Mouse (Mus musculus) embryonic facial prominence, embryonic 11.5 days (tissue): ENCODE measurements around the gene Camkk1. TPM values are rescaled to one million over a fixed set of nuclear protein-coding genes. Genes with fewer than 3 reads are reported as not detected.
A peak's percentile ranks its signal among the peaks of the same experiment; 100 is the strongest.

ENCODE experiments used
- ATAC-seq: fragments of 200-750 bp; cut with Nextera tagmentation; replicated peaks from 2 replicates; pipeline ENCODE4 v1.8.0; 2017; ENCODE audit warnings: low read depth; ENCODE audit not compliant: insufficient number of reproducible peaks, low FRiP score, low TSS enrichment
- DNase-seq: peaks from one replicate; pipeline ENCODE4 v3.0.0-alpha.2; 2015; ENCODE audit warnings: low spot score
- H3K27ac ChIP-seq: fragments of 300-500 bp; sonication (generic); replicated peaks from 2 replicates; pipeline ENCODE4 v1.5.1; 2014; ENCODE audit warnings: mild to moderate bottlenecking, low read depth, low read length, control low read depth
- H3K27me3 ChIP-seq: fragments of 300-500 bp; sonication (generic); 2 replicates; pipeline ENCODE4 v1.6.1; 2014; ENCODE audit warnings: mild to moderate bottlenecking, low read length, moderate library complexity, mixed read lengths; ENCODE audit not compliant: control insufficient read depth, insufficient read depth
- H3K36me3 ChIP-seq: fragments of 300-500 bp; sonication (generic); replicated peaks from 2 replicates; pipeline ENCODE4 v1.6.1; 2014; ENCODE audit warnings: low read depth, mild to moderate bottlenecking, low read length, moderate library complexity, mixed read lengths; ENCODE audit not compliant: control insufficient read depth, insufficient read depth
- H3K4me1 ChIP-seq: fragments of 300-500 bp; sonication (generic); 2 replicates; pipeline ENCODE4 v1.6.1; 2014; ENCODE audit warnings: low read length, mixed read lengths; ENCODE audit not compliant: control insufficient read depth, insufficient read depth
- H3K4me2 ChIP-seq: fragments of 300-500 bp; sonication (generic); 2 replicates; pipeline ENCODE4 v1.6.1; 2014; ENCODE audit warnings: low read depth, mild to moderate bottlenecking, control low read depth, low read length, moderate library complexity
- H3K4me3 ChIP-seq: fragments of 300-500 bp; sonication (generic); 2 replicates; pipeline ENCODE4 v1.5.1; 2014; ENCODE audit warnings: low read depth, low read length, control low read depth
- H3K9ac ChIP-seq: fragments of 300-500 bp; sonication (generic); replicated peaks from 2 replicates; pipeline ENCODE4 v1.6.1; 2014; ENCODE audit warnings: mild to moderate bottlenecking, control low read depth, low read length
- H3K9me3 ChIP-seq: fragments of 300-500 bp; sonication (generic); replicated peaks from 2 replicates; pipeline ENCODE4 v1.6.1; 2016; ENCODE audit warnings: mild to moderate bottlenecking, low read length, inconsistent platforms, mixed read lengths; ENCODE audit not compliant: control insufficient read depth
- WGBS: fragments of 180-500 bp; shearing (Covaris S2); extraction: QIAGEN DNeasy Blood & Tissue Kit; methylation state at CpG from one replicate; pipeline ENCODE4 v1.1.7; 2014; 5-methylcytosine and 5-hydroxymethylcytosine counted together
- polyA plus RNA-seq: library from polyadenylated mRNA; unstranded; fragments of >200 nt; fragmentation: Nextera tagmentation; extraction: Ambion mirVana; gene quantifications from 2 replicates; pipeline ENCODE4 v1.2.1, GENCODE M21; 2014

Camkk1 gene
- polyA plus RNA-seq, 1 experiment from 2014 or later: 3.4 TPM

- no peaks in the 10 kb centered on the region for H3K9me3 ChIP-seq
- H3K27ac ChIP-seq: no peak overlapping the region
- peak overlapping the region; percentile 50 for H3K9ac ChIP-seq
- peak; percentile 92 for DNase-seq
- 24% methylated on average over 20 of the region's 20 CpGs for WGBS
- peak overlapping the region; percentile 17; the same call in 1 of the 2 replicates for H3K4me3 ChIP-seq
- H3K27me3 ChIP-seq: no peaks in the 10 kb centered on the region
- peak; percentile 90 for ATAC-seq
- H3K4me2 ChIP-seq: peak overlapping the region; percentile 44
- H3K4me1 ChIP-seq: no peaks in the 10 kb centered on the region
- H3K36me3 ChIP-seq: no peaks in the 10 kb centered on the region
Observed at GRCm38 (mm10) chr11:73030821-73031498, 12.2 kb downstream of the Camkk1 start.

- H3K9ac ChIP-seq: no peak overlapping the region
- H3K36me3 ChIP-seq: no peaks in the 10 kb centered on the region
- no peaks in the 10 kb centered on the region for H3K4me1 ChIP-seq
- 0 out of 2 replicates have a peak, but pooled peaks have one; percentile 2 for ATAC-seq
- no peak for DNase-seq
- no peaks in the 10 kb centered on the region for H3K9me3 ChIP-seq
- no peak overlapping the region for H3K4me2 ChIP-seq
- H3K4me3 ChIP-seq: no peak overlapping the region
- H3K27ac ChIP-seq: no peak overlapping the region
- WGBS: 80% methylated on average over 5 of the region's 5 CpGs
- no peaks in the 10 kb centered on the region for H3K27me3 ChIP-seq
Observed at GRCm38 (mm10) chr11:73031536-73031935, 12.7 kb downstream of the Camkk1 start.

- 80% methylated on average over 7 of the region's 7 CpGs for WGBS
Observed at GRCm38 (mm10) chr11:73036077-73036476, 17.3 kb downstream of the Camkk1 start.

GRCm38 (mm10) chr11:73036889-73037288, 18.1 kb downstream of the Camkk1 start:
- Histone ChIP-seq H3K4me2 (no peak overlapping the region), H3K9ac (no peak overlapping the region), H3K4me3 (no peak overlapping the region), H3K36me3 (no peaks in the 10 kb centered on the region), H3K4me1 (no peaks in the 10 kb centered on the region), H3K27me3 (no peaks in the 10 kb centered on the region), H3K27ac (no peak overlapping the region), H3K9me3 (no peaks in the 10 kb centered on the region)
- ATAC-seq (no peak), DNase-seq (no peak)
- WGBS: 68% methylated on average over 6 of the region's 6 CpGs

More at GRCm38 (mm10) chr11:73036077-73036476, 17.3 kb downstream of the Camkk1 start:
- H3K36me3 ChIP-seq: no peaks in the 10 kb centered on the region
- no peak overlapping the region for H3K4me3 ChIP-seq
- no peak overlapping the region for H3K27ac ChIP-seq
- no peak overlapping the region for H3K9ac ChIP-seq
- DNase-seq (no peak), ATAC-seq (no peak)
- no peaks in the 10 kb centered on the region for H3K4me1 ChIP-seq
- no peaks in the 10 kb centered on the region for H3K27me3 ChIP-seq
- H3K9me3 ChIP-seq: no peaks in the 10 kb centered on the region
- H3K4me2 ChIP-seq: no peak overlapping the region

GRCm38 (mm10) chr11:73037691-73038090, 18.9 kb downstream of the Camkk1 start:
- Histone ChIP-seq H3K27ac (no peak overlapping the region), H3K36me3 (no peaks in the 10 kb centered on the region), H3K9me3 (no peaks in the 10 kb centered on the region), H3K27me3 (no peaks in the 10 kb centered on the region), H3K9ac (no peak overlapping the region), H3K4me2 (no peak overlapping the region), H3K4me3 (no peak overlapping the region), H3K4me1 (no peaks in the 10 kb centered on the region)
- DNase-seq (no peak), ATAC-seq (no peak)
- 88% methylated on average over 3 of the region's 3 CpGs for WGBS

GRCm38 (mm10) chr11:73039102-73039799, 20.4 kb downstream of the Camkk1 start:
- ATAC-seq: no peak
- no peak overlapping the region for H3K4me3 ChIP-seq
- H3K4me1 ChIP-seq: no peaks in the 10 kb centered on the region
- WGBS: 52% methylated on average over 9 of the region's 9 CpGs
- H3K27ac ChIP-seq: no peak overlapping the region
- H3K9me3 ChIP-seq: no peaks in the 10 kb centered on the region
- H3K4me2 ChIP-seq: no peak overlapping the region
- no peaks in the 10 kb centered on the region for H3K27me3 ChIP-seq
- no peak overlapping the region for H3K9ac ChIP-seq
- DNase-seq: peak; percentile 86
- no peaks in the 10 kb centered on the region for H3K36me3 ChIP-seq

- H3K27me3 ChIP-seq: no peaks in the 10 kb centered on the region
- no peak for ATAC-seq
- no peak overlapping the region for H3K4me2 ChIP-seq
- no peak for DNase-seq
- H3K27ac ChIP-seq: no peak overlapping the region
- no peaks in the 10 kb centered on the region for H3K4me1 ChIP-seq
- no peak overlapping the region for H3K4me3 ChIP-seq
- WGBS: 54% methylated on average over 6 of the region's 6 CpGs
- H3K9me3 ChIP-seq: no peaks in the 10 kb centered on the region
- H3K36me3 ChIP-seq: no peaks in the 10 kb centered on the region
- H3K9ac ChIP-seq: no peak overlapping the region
Observed at GRCm38 (mm10) chr11:73044229-73044755, 25.5 kb downstream of the Camkk1 start.

- H3K27ac ChIP-seq: no peak overlapping the region
- WGBS: 76% methylated on average over 4 of the region's 4 CpGs
- DNase-seq (no peak), ATAC-seq (no peak)
- H3K27me3 ChIP-seq: no peaks in the 10 kb centered on the region
- no peaks in the 10 kb centered on the region for H3K4me1 ChIP-seq
- no peaks in the 10 kb centered on the region for H3K9me3 ChIP-seq
- H3K4me2 ChIP-seq: no peak overlapping the region
- H3K36me3 ChIP-seq: no peaks in the 10 kb centered on the region
- no peak overlapping the region for H3K4me3 ChIP-seq
- H3K9ac ChIP-seq: no peak overlapping the region
Observed at GRCm38 (mm10) chr11:73044789-73045188, 26.0 kb downstream of the Camkk1 start.
